Mouse (Mus musculus) adrenal gland, postnatal 25 days (tissue): ENCODE measurements at regions not wholly inside any gene's neighbourhood (a gene's known extent, or its start where the extent isn't known, plus 50 kb on each side); places are given as distances from the start of the nearest gene placed in this dataset.

Experiments
- DNase-seq: peaks from one replicate; pipeline ENCODE4 v3.0.0; 2021; ENCODE audit warnings: mixed read lengths

- peak; percentile 1 for DNase-seq
Measured at GRCm38 (mm10) chr8:128238948-128239347, 119.5 kb upstream of the Nrp1 start.

- no peak for DNase-seq
Measured at GRCm38 (mm10) chr8:128239783-128240182, 118.6 kb upstream of the Nrp1 start.

GRCm38 (mm10) chr8:128241200-128241599, 117.2 kb upstream of the Nrp1 start:
- no peak for DNase-seq

- no peak for DNase-seq
Measured at GRCm38 (mm10) chr8:128242465-128243251, 115.7 kb upstream of the Nrp1 start.

- DNase-seq: no peak
Measured at GRCm38 (mm10) chr8:128251723-128252122, 106.7 kb upstream of the Nrp1 start.

- DNase-seq: no peak
Measured at GRCm38 (mm10) chr8:128260836-128261235, 97.6 kb upstream of the Nrp1 start.

- DNase-seq: no peak
Measured at GRCm38 (mm10) chr8:128261367-128261766, 97.0 kb upstream of the Nrp1 start.

- DNase-seq: no peak
Measured at GRCm38 (mm10) chr8:128263251-128263947, 95.0 kb upstream of the Nrp1 start.

- no peak for DNase-seq
Measured at GRCm38 (mm10) chr8:128267261-128267660, 91.1 kb upstream of the Nrp1 start.

GRCm38 (mm10) chr8:128268010-128268409, 90.4 kb upstream of the Nrp1 start:
- DNase-seq: no peak

- DNase-seq: no peak
Measured at GRCm38 (mm10) chr8:128269546-128269945, 88.9 kb upstream of the Nrp1 start.

GRCm38 (mm10) chr8:128272866-128273344, 85.5 kb upstream of the Nrp1 start:
- DNase-seq: peak; percentile 72

- DNase-seq: no peak
Measured at GRCm38 (mm10) chr8:128276475-128276874, 81.9 kb upstream of the Nrp1 start.

GRCm38 (mm10) chr8:128282802-128283201, 75.6 kb upstream of the Nrp1 start:
- no peak for DNase-seq

- DNase-seq: no peak
Measured at GRCm38 (mm10) chr8:128283365-128283764, 75.0 kb upstream of the Nrp1 start.

GRCm38 (mm10) chr8:128284816-128285215, 73.6 kb upstream of the Nrp1 start:
- DNase-seq: no peak

- DNase-seq: no peak
Measured at GRCm38 (mm10) chr8:128290076-128290475, 68.3 kb upstream of the Nrp1 start.

- no peak for DNase-seq
Measured at GRCm38 (mm10) chr8:128292394-128292793, 66.0 kb upstream of the Nrp1 start.

GRCm38 (mm10) chr8:128296728-128297380, 61.5 kb upstream of the Nrp1 start:
- DNase-seq: no peak

GRCm38 (mm10) chr8:128302322-128302721, 56.1 kb upstream of the Nrp1 start:
- DNase-seq: no peak
